Mouse (Mus musculus) limb, embryonic 15.5 days (tissue): ENCODE results near the gene Bok. TPM values are rescaled to one million over a fixed set of nuclear protein-coding genes. Genes with fewer than 3 reads are reported as not detected.

Experiments
- ATAC-seq: fragments of 200-750 bp; cut with Nextera tagmentation; 2 replicates; pipeline ENCODE4 v1.8.0; 2017; ENCODE audit warnings: low read depth, moderate TSS enrichment; ENCODE audit not compliant: insufficient number of reproducible peaks, low FRiP score, low TSS enrichment
- H3K27ac ChIP-seq: fragments of 300-500 bp; sonication (generic); 2 replicates; pipeline ENCODE4 v1.5.1; 2015; ENCODE audit warnings: moderate library complexity, mild to moderate bottlenecking, inconsistent platforms
- H3K27me3 ChIP-seq: fragments of 300-500 bp; sonication (generic); 2 replicates; pipeline ENCODE4 v1.6.1; 2015; ENCODE audit warnings: inconsistent platforms
- H3K36me3 ChIP-seq: fragments of 300-500 bp; sonication (generic); 2 replicates; pipeline ENCODE4 v1.6.1; 2015; ENCODE audit warnings: inconsistent platforms
- H3K4me1 ChIP-seq: fragments of 300-500 bp; sonication (generic); 2 replicates; pipeline ENCODE4 v1.6.1; 2015; ENCODE audit warnings: inconsistent platforms
- H3K4me2 ChIP-seq: fragments of 300-500 bp; sonication (generic); 2 replicates; pipeline ENCODE4 v1.6.1; 2015; ENCODE audit warnings: mild to moderate bottlenecking, inconsistent platforms
- H3K4me3 ChIP-seq: fragments of 300-500 bp; sonication (generic); 2 replicates; pipeline ENCODE4 v1.5.1; 2015; ENCODE audit warnings: mild to moderate bottlenecking, inconsistent platforms
- H3K9ac ChIP-seq: fragments of 300-500 bp; sonication (generic); 2 replicates; pipeline ENCODE4 v1.6.1; 2015; ENCODE audit warnings: inconsistent platforms
- H3K9me3 ChIP-seq: fragments of 300-500 bp; sonication (generic); 2 replicates; pipeline ENCODE4 v1.6.1; 2016; ENCODE audit warnings: inconsistent platforms
- WGBS: fragments of 180-500 bp; shearing (Covaris S2); methylation state at CpG from one replicate; pipeline ENCODE4 v1.1.7; 2015; 5-methylcytosine and 5-hydroxymethylcytosine counted together
- polyA plus RNA-seq: library from polyadenylated mRNA; unstranded; fragments of >200 nt; fragmentation: Nextera tagmentation; extraction: Ambion mirVana; gene quantifications from 2 replicates; pipeline ENCODE4 v1.2.1, GENCODE M21; 2015

Bok gene
- polyA plus RNA-seq, 1 experiment from 2014 or later: 40.5 TPM

DNA sequence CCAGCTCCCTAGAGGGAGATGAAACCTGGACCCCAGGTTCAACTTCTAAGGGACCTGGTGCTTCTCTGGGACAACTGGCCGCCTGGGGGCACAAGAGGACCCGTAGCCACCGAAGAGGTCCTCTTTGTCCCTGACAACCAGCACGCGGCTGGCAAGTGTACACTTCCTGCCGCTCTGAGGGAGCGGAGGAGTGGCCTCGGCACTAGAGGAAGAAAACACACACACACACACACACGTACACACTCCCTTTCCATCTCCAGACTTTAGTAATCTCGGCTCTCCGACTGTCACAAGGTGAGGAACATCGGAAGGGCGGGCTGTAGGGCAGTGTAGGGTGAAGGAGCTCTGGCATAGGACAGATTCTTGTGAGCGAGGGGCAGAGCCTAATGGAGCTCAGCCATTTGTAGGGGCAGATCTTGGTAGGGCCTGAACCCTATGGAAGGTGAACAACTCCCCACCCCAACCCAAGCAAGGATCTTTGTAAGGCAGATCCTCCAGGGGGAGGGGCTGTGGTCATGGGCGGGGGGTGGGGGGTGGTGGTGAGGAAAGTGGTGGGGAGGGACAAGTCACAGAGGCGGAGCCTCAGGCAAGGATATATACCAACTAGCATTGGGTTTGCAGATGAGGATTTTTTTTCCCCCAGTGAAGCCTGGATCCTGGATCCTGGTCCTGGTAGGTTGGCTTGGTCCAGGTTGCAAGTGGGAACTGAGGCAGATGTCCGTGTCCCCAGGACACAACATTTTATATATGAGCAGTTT is 16.5 kb upstream of the Bok start:
- Histone ChIP-seq H3K4me3 (peak overlapping the region; percentile 32), H3K9ac (peak overlapping the region; percentile 8; the same call in 1 of the 2 replicates), H3K36me3 (no peaks in the 10 kb centered on the region), H3K4me1 (peaks cover 9% of the 10 kb centered on the region), H3K27me3 (no peaks in the 10 kb centered on the region), H3K9me3 (no peaks in the 10 kb centered on the region), H3K4me2 (peak overlapping the region; percentile 55), H3K27ac (peak overlapping the region; percentile 28; the same call in 1 of the 2 replicates)
- peak; percentile 73 for ATAC-seq
- 14% methylated on average over 17 of the region's 17 CpGs for WGBS

DNA sequence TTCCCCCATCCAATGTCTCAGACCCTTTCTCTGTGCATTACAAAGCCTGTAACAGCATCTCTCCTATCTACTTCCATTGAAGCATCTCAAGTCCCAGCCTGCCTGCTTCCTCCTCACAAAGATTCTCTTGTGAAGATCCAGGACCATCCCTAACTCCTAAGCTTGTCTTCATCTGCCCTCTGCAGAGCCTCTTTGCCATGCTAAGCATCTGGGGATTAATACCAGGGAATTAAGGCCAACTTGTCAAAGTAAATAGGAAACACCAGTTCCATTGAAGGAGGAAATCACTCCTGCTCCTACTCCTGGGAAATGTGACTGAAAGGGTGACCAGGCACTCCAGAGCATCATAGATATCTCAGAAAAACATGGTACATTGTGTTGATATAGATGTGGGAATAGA is 15.5 kb upstream of the Bok start:
- Histone ChIP-seq H3K4me1 (peaks cover 9% of the 10 kb centered on the region), H3K4me3 (no peak overlapping the region), H3K9me3 (no peaks in the 10 kb centered on the region), H3K27me3 (no peaks in the 10 kb centered on the region), H3K27ac (no peak overlapping the region), H3K36me3 (no peaks in the 10 kb centered on the region), H3K9ac (no peak overlapping the region), H3K4me2 (no peak overlapping the region)
- no peak for ATAC-seq

DNA sequence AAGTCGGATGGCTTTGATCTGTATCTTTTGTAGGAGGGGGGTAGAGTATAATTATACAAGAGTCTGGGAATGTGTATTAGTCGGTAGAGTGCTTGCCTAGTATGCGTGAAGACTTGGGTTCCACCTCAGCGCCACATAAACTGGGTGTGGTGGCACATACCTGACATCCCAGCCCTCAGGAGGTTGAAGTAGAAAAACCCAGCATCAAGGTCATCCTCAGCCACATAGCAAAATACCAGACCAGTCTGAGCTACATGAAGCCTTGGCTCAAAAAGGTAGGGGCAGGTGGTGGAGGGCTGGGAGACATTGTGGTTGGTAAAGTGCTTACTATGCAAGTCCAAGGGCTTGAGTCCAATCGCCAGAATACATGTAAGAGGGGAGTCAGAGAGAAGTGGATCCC is 12.8 kb upstream of the Bok start:
- Histone ChIP-seq H3K36me3 (no peaks in the 10 kb centered on the region), H3K4me3 (no peak overlapping the region), H3K9me3 (no peaks in the 10 kb centered on the region), H3K27ac (no peak overlapping the region), H3K9ac (no peak overlapping the region), H3K4me2 (no peak overlapping the region), H3K4me1 (peaks cover 9% of the 10 kb centered on the region), H3K27me3 (no peaks in the 10 kb centered on the region)
- 84% methylated on average over 5 of the region's 5 CpGs for WGBS
- no peak for ATAC-seq

DNA sequence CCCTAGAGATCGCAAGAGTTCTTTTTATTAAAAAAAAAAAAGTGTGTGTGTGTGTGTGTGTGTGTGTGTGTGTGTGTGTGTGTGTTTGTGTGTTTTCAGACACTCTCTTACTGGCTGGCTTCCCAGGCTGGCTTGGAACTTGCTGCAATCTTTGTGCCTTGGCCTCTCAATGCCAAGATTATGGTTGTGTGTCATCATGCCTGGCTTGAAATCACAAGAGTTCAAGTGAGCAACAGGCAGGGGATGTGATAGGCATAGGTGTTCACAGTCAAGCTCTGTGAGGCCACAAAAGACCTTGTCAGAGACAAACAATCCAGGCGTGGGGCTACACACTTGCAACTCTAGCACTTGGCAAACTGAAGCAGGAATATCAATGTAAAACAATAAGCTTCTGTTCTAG is 7.1 kb upstream of the Bok start:
- Histone ChIP-seq H3K27me3 (no peaks in the 10 kb centered on the region), H3K4me1 (no peaks in the 10 kb centered on the region), H3K27ac (no peak overlapping the region), H3K4me2 (no peak overlapping the region), H3K9ac (no peak overlapping the region), H3K4me3 (no peak overlapping the region), H3K9me3 (no peaks in the 10 kb centered on the region), H3K36me3 (no peaks in the 10 kb centered on the region)
- ATAC-seq: no peak
- WGBS: 59% methylated on average over 2 of the region's 2 CpGs

DNA sequence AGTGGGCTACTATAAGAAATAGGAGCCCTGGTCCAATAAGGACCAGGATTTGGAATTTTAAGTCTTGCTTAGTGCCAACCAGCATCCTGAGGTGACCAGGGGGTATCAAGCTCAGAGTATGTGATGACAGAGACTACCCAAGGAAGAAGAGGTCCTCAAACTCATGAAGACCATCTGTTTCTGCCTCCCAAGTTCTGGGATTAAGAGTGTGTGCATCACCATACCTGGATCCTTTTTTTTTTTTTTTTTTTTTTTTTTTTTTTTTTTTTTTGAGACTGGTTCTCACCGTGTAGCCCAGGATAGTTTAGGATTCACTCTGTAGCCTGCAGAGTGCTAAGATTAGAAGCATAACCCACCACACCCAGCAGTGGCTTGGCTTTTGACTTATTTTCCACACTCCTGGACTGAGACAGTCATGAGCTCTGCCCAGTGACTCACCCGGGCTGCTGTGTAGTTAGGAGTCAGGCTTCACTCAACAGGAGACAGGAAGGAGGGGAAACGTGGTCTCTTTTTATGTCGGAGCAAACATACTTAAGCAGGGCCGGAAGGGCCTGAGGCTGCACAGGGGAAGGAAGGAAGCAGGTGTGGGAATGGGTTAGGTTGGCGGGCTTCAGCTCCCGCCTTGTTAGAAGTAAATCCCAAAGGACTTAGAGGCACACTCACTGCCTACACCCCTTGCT is 5.4 kb upstream of the Bok start:
- ATAC-seq: no peak; the same call in 1 of the 2 replicates

DNA sequence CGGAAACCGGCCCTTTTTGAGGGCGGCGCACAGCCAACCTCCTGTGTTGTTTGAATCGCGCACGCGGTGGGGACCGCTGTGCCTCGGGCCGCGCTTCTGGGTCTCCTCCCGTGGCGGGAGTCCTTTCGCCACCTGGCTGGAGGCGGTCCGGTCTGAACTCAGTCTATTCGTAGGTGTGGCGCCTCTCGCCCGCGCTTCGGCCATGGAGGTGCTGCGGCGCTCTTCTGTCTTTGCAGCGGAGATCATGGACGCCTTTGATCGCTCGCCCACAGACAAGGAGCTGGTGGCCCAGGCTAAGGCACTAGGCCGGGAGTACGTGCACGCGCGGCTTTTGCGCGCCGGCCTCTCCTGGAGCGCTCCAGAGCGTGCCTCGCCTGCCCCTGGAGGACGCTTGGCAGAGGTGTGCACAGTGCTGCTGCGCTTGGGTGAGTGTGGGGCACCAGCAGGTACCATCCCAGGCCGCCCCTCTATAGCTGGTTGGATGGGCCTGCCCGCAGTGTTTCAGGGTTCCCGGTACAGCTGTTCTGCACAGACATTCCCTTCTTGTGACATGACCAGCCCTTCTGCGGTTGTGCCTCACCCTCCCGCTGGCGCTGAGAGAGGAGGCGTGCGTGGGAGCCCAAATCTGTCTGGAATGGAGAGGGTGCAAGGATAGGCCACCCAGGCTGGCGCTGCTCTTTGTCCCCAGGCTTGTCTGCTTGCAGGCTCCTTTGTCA is 943 bp downstream of the Bok start:
- Histone ChIP-seq H3K4me3 (peak overlapping the region; percentile 57), H3K27ac (peak overlapping the region; percentile 33; the same call in 1 of the 2 replicates), H3K9me3 (no peaks in the 10 kb centered on the region), H3K36me3 (no peaks in the 10 kb centered on the region; the same call in 1 of the 2 replicates), H3K27me3 (0 out of 2 replicates have a peak, but pooled peaks cover 3% of the 10 kb centered on the region), H3K4me1 (peaks cover 13% of the 10 kb centered on the region), H3K9ac (peak overlapping the region; percentile 44; the same call in 1 of the 2 replicates), H3K4me2 (peak overlapping the region; percentile 93)
- 3% methylated on average over 51 of the region's 51 CpGs for WGBS
- peak; percentile 37; the same call in 1 of the 2 replicates for ATAC-seq

More for the DNA sequence above, 5.4 kb upstream of the Bok start:
- Histone ChIP-seq H3K4me3 (no peak overlapping the region), H3K4me1 (no peaks in the 10 kb centered on the region), H3K9me3 (no peaks in the 10 kb centered on the region), H3K9ac (no peak overlapping the region), H3K27me3 (0 out of 2 replicates have a peak, but pooled peaks cover 3% of the 10 kb centered on the region), H3K27ac (no peak overlapping the region), H3K36me3 (no peaks in the 10 kb centered on the region), H3K4me2 (no peak overlapping the region)
- 36% methylated on average over 7 of the region's 7 CpGs for WGBS

DNA sequence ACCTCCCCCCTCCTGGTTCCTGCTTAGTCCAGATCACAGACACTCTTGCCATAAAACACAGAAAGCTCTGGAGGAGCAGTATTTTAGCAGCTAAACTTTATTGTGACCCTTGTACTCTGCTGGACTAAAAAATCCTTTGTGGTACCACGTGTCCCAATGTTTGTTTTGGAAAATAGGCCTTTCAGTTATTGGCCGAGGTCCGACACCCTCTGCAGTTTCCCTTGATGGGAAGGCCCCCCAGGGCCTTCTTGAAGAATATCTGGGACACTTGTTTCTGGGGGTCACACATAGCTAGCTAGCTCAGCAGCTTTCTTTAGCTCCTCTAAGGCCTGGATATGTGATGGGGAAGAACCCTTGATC is 1.5 kb downstream of the Bok start:
- Histone ChIP-seq H3K27ac (no peak overlapping the region), H3K9ac (no peak overlapping the region)

DNA sequence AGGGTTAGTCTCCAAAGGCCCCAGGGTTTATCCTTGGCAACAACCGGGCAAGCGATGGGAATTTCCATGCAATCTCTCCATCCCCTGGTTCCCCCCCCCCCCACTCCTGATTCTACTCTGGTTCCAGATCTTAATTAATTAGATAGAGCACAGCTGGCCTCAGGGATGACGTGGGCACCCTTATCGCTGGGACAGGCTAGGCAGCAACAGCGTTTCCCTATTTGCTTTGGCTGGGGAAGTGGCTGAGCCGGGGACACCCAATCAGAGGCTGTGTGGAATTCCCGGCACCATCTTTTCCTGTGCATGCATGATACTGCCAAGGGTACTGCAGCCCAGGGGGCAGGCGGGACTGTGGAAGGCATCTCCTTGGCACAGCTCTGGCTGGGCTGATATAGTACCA is 2.7 kb downstream of the Bok start:
- Histone ChIP-seq H3K9ac (no peak overlapping the region), H3K36me3 (no peaks in the 10 kb centered on the region; the same call in 1 of the 2 replicates), H3K4me2 (no peak overlapping the region), H3K4me1 (peaks cover 13% of the 10 kb centered on the region), H3K4me3 (no peak overlapping the region), H3K27ac (no peak overlapping the region), H3K9me3 (no peaks in the 10 kb centered on the region), H3K27me3 (0 out of 2 replicates have a peak, but pooled peaks cover 3% of the 10 kb centered on the region)
- 86% methylated on average over 8 of the region's 8 CpGs for WGBS
- ATAC-seq: no peak

More for the DNA sequence above, 1.5 kb downstream of the Bok start:
- no peaks in the 10 kb centered on the region for H3K9me3 ChIP-seq
- H3K4me1 ChIP-seq: peaks cover 13% of the 10 kb centered on the region
- WGBS: 58% methylated on average over 3 of the region's 3 CpGs
- H3K36me3 ChIP-seq: no peaks in the 10 kb centered on the region; the same call in 1 of the 2 replicates
- H3K4me2 ChIP-seq: peak overlapping the region; percentile 93
- H3K4me3 ChIP-seq: peak overlapping the region; percentile 57
- ATAC-seq: no peak
- H3K27me3 ChIP-seq: 0 out of 2 replicates have a peak, but pooled peaks cover 3% of the 10 kb centered on the region

DNA sequence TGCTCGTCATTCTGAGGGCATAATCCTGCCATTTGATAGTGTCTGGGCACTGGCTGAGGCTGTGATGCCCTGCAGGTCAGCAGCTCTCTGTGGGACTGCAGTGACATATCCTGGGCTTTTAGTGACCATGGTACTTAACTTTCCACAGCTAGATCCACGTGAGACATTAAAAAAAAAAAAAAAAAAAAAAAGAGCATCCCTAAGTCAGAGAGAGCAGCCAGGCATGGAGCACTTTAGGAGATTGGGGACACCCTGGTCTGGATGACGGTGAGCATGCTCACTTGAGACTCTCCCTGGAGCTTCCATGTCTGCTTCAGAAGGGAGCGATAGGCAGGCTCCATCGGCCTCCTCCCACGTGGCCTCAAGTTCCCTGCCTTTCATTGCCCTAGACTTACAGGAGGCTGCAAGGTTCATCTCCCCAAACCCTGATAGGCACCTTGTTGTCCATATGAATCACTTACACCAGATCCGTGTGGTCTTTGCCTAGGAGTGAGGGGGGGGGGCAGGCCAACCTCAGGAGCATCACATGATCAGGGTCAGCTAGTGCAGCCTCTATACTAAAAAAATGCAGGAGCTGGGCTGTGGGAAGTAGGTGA is 4.5 kb downstream of the Bok start:
- Histone ChIP-seq H3K36me3 (no peaks in the 10 kb centered on the region; the same call in 1 of the 2 replicates), H3K4me1 (peaks cover 13% of the 10 kb centered on the region), H3K4me2 (no peak overlapping the region), H3K4me3 (no peak overlapping the region), H3K9me3 (no peaks in the 10 kb centered on the region), H3K27me3 (no peaks in the 10 kb centered on the region), H3K27ac (no peak overlapping the region), H3K9ac (no peak overlapping the region)
- 75% methylated on average over 7 of the region's 7 CpGs for WGBS
- no peak for ATAC-seq

DNA sequence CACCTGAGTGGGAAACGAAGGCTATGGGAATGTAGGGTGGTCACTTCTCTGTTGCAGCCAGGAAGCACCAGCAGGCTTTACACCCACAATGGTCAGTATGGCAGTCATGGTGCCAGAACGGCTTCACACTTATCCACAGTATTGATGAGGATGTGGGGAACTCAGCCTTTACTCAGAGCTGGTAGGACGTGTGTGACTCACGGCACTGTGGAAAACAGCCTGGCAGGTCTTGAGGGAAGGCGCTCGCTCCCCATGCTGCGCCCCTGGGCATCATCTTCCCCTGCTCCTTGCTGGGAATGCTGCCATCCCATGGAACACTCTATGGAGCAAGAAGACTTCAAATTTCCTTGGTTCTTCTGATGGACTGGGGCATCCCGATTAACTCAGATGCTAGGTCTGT is 5.6 kb downstream of the Bok start:
- Histone ChIP-seq H3K9ac (no peak overlapping the region), H3K4me3 (no peak overlapping the region), H3K9me3 (no peaks in the 10 kb centered on the region), H3K4me1 (peaks cover 7% of the 10 kb centered on the region), H3K36me3 (peaks cover 2% of the 10 kb centered on the region), H3K27ac (no peak overlapping the region), H3K27me3 (no peaks in the 10 kb centered on the region), H3K4me2 (no peak overlapping the region)
- 87% methylated on average over 8 of the region's 8 CpGs for WGBS
- ATAC-seq: no peak

DNA sequence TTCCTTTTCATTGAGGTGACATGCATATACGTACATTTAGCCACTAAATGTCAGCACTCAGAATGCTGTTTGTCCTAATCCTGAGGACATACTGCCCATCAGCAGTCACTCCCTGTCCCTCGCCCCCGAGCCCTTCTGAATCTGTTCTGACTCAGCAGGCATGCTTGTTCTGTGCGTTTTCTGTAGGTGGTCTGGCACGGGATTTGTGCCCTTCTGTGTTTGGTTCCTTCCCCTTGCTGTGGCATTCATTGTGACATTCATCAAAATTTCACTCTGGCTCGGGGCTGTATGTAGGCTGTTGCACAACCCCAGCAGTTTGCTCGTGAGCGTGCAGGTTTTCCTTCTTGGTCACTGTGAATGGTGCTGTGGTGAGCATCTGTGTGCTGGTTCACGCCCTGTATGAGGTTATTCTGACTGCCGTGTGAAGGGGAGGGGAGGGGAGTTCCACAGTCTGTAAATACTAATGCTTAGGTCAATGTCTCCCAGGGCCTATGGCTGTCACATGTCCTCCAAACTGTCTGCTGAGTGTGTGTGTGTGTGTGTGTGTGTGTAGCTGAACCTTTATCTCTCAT is 6.4 kb downstream of the Bok start:
- Histone ChIP-seq H3K9me3 (no peaks in the 10 kb centered on the region), H3K4me3 (no peak overlapping the region), H3K4me1 (no peaks in the 10 kb centered on the region), H3K4me2 (no peak overlapping the region), H3K27ac (no peak overlapping the region), H3K27me3 (no peaks in the 10 kb centered on the region), H3K36me3 (peaks cover 5% of the 10 kb centered on the region), H3K9ac (no peak overlapping the region)
- ATAC-seq: no peak
- WGBS: 71% methylated on average over 10 of the region's 10 CpGs
